22 mouse cellular contexts compared by ENCODE assay signal in genomic region chr6:35405044-35405443, GRCm38 (mm10).
DNase-seq lines count a peak whose midpoint lies in the region; ATAC-seq and TF ChIP-seq lines count a peak whose summit lies in the region.
"Had no signal": no experiment of that assay in that cellular context is flagged by ENCODE, and none has a peak within 500 bp of the region (broad histone marks: within the 10 kb centered on the region; RNA-seq: fewer than 3 reads in every experiment).

No protein-coding gene starts in this region.

- no peak overlapping the region for H3K27ac ChIP-seq in heart, embryonic 13.5 days (replicated peaks)
- H3K27ac ChIP-seq in testis, adult 2 months (ENCODE audit: control insufficient read depth, insufficient read depth, low read depth, low read length), result peak overlapping the region; percentile 63
- H3K27ac ChIP-seq: embryonic facial prominence, embryonic 10.5 days; hindbrain, embryonic 14.5 days; intestine, embryonic 15.5 days; kidney, embryonic 15.5 days; liver, embryonic 15.5 days; midbrain, embryonic 15.5 days had no signal

- no peaks in the 10 kb centered on the region for H3K9me3 ChIP-seq in heart, embryonic 13.5 days
- H3K9me3 ChIP-seq: embryonic facial prominence, embryonic 10.5 days; G1E; intestine, embryonic 15.5 days; kidney, embryonic 15.5 days; liver, embryonic 15.5 days; midbrain, embryonic 15.5 days had no signal

- DNase-seq in cerebellum, adult 11 months, result no peak
- DNase-seq in heart, adult 18-20 months, result no peak
- no peak for DNase-seq in testis, postnatal 10 days (ENCODE audit: low spot score)
- no peak for DNase-seq in urinary bladder, postnatal 14 days (ENCODE audit: low spot score)
- DNase-seq in thymus, adult 18-20 months, result no peak
- DNase-seq: gastrocnemius, postnatal 25 days; retina, postnatal 1 day; thymus, postnatal 25 days had no signal

- WGBS in heart, embryonic 13.5 days, result 41% methylated on average over 9 of the region's 9 CpGs

- H3K9ac ChIP-seq in heart, embryonic 13.5 days, result no peak overlapping the region
- H3K9ac ChIP-seq: hindbrain, embryonic 14.5 days; intestine, embryonic 15.5 days; kidney, embryonic 15.5 days; liver, embryonic 15.5 days; midbrain, embryonic 15.5 days had no signal

- no peaks in the 10 kb centered on the region for H3K27me3 ChIP-seq in heart, embryonic 13.5 days (replicated peaks)
- no peaks in the 10 kb centered on the region for H3K27me3 ChIP-seq in testis, adult 2 months (ENCODE audit: control insufficient read depth, insufficient read depth, low read length)
- H3K27me3 ChIP-seq: intestine, embryonic 15.5 days; kidney, embryonic 15.5 days; liver, embryonic 15.5 days; midbrain, embryonic 15.5 days had no signal

- no peak overlapping the region for H3K4me3 ChIP-seq in heart, embryonic 13.5 days
- H3K4me3 ChIP-seq in testis, adult 2 months (ENCODE audit: control insufficient read depth, low read depth, low read length), result no peak overlapping the region
- H3K4me3 ChIP-seq: embryonic facial prominence, embryonic 10.5 days; intestine, embryonic 15.5 days; kidney, embryonic 15.5 days; liver, embryonic 15.5 days; midbrain, embryonic 15.5 days had no signal

- peaks cover 29% of the 10 kb centered on the region for H3K4me1 ChIP-seq in heart, embryonic 13.5 days
- peaks cover 5% of the 10 kb centered on the region for H3K4me1 ChIP-seq in testis, adult 2 months (ENCODE audit: control insufficient read depth, insufficient read depth, low read length)
- H3K4me1 ChIP-seq: kidney, embryonic 15.5 days; liver, embryonic 15.5 days; midbrain, embryonic 15.5 days had no signal

- peak; percentile 67; the same call in 1 of the 2 replicates for ATAC-seq in cerebellum, adult (ENCODE audit: insufficient number of reproducible peaks, low FRiP score, low TSS enrichment)
- no peak for ATAC-seq in heart, embryonic 13.5 days (ENCODE audit: extremely low read depth, insufficient number of reproducible peaks, low FRiP score, low TSS enrichment)
- ATAC-seq: CD4-positive, CD25-positive, alpha-beta regulatory T cell, adult 4 months; forebrain, embryonic 14.5 days; intestine, embryonic 15.5 days; lung, postnatal 0 days; midbrain, embryonic 15.5 days had no signal

- H3K4me2 ChIP-seq in heart, embryonic 13.5 days, result 0 out of 2 replicates have a peak overlapping the region, but pooled peaks have one; percentile 16
- H3K4me2 ChIP-seq: heart, embryonic 11.5 days; hindbrain, embryonic 14.5 days; intestine, embryonic 15.5 days; kidney, embryonic 15.5 days; liver, embryonic 15.5 days; midbrain, embryonic 15.5 days had no signal

- TF ChIP-seq POLR2A in testis, adult 2 months (IDR thresholded peaks at IDR 0.05; ENCODE audit: control insufficient read depth, low read depth, low read length), result no peak

- no peaks in the 10 kb centered on the region for H3K36me3 ChIP-seq in heart, embryonic 13.5 days
- no peaks in the 10 kb centered on the region for H3K36me3 ChIP-seq in testis, adult 2 months (ENCODE audit: control insufficient read depth, insufficient read depth, low read length)
- H3K36me3 ChIP-seq: embryonic facial prominence, embryonic 10.5 days; G1E; intestine, embryonic 15.5 days; kidney, embryonic 15.5 days; liver, embryonic 15.5 days; midbrain, embryonic 15.5 days had no signal

- no peak for TF ChIP-seq CTCF in testis, adult 2 months (IDR thresholded peaks at IDR 0.05; ENCODE audit: control insufficient read depth, insufficient read depth, insufficient replicate concordance, low read depth, low read length)
